Mouse (Mus musculus): ENCODE data around the gene E430018J23Rik. TPM values are rescaled to one million over a fixed set of nuclear protein-coding genes. Genes with fewer than 3 reads are reported as not detected.

E430018J23Rik gene
- 1.9 and 2.6 TPM in 2 replicates for polyA plus RNA-seq (2015; fragmentation: Nextera tagmentation; extraction: Ambion mirVana)

DNA sequence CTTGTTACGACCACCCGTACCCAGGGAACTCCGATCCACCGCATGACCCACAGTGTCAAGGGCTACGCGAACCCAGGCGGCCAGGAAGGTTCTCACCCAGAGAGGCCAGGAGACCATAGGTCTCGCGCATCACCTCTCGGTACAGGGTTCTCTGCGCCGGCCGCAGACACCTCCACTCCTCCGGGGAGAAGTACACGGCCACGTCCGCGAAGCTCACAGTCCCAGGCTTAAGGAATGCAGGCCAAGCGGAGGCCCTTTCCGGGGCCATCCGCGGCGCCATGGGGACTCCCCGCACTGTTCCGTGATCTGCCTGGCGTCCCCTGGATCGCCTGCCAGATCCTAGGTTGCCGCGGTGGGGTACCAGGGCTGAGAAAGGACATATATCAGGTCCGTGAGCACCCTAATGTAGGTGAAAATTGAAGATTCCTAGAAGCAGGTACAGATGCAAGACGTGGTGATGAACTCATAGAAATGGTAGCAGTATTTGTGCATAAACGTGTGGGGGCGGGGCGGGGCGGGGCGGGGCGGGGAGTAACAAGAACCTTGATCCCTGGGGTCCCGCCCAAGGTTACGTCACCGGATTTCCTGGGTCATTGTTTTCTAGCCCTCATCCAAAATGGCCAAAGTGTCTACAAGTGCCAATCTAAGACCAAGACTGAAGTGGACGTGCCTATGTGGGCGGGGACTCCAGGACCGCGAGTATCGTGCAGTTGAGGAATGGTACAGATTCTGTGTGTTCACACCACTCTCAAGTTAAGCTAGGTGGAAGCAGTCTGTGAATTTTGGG is at the start of gene E430018J23Rik:
TSS of gene E430018J23Rik (minus strand) at position 473 of the 787 bp plus-strand sequence.
- peak within 1 kb of the TSS; percentile 63 for H3K9ac ChIP-seq (replicated peaks)
- peak within 1 kb of the TSS; percentile 74 for H3K27ac ChIP-seq (ENCODE audit: low read depth)
- peaks cover 15% of the 10 kb centered on the region for H3K4me1 ChIP-seq (ENCODE audit: insufficient read depth)
- no peak for TF ChIP-seq CTCF (IDR thresholded peaks at IDR 0.05; ENCODE audit: low read depth)
- TF ChIP-seq EP300 (IDR thresholded peaks at IDR 0.05; ENCODE audit: low read depth) = no peak
- H3K9me3 ChIP-seq (ENCODE audit: low read length) = no peaks in the 10 kb centered on the region
- H3K36me3 ChIP-seq (replicated peaks; ENCODE audit: insufficient read depth, low read length) = no peaks in the 10 kb centered on the region
- H3K4me3 ChIP-seq (ENCODE audit: low read depth, low read length) = peak within 1 kb of the TSS; percentile 59
- peak; percentile 96 for ATAC-seq
- peak within 1 kb of the TSS; percentile 73 for H3K4me2 ChIP-seq (ENCODE audit: low read depth, low read length)
- no peaks in the 10 kb centered on the region for H3K27me3 ChIP-seq (ENCODE audit: insufficient read depth, low read length)
- peak; percentile 96 for DNase-seq
- WGBS (ENCODE audit: insufficient replicate concordance) = under 1% methylated on average over 45 of the region's 45 CpGs

DNA sequence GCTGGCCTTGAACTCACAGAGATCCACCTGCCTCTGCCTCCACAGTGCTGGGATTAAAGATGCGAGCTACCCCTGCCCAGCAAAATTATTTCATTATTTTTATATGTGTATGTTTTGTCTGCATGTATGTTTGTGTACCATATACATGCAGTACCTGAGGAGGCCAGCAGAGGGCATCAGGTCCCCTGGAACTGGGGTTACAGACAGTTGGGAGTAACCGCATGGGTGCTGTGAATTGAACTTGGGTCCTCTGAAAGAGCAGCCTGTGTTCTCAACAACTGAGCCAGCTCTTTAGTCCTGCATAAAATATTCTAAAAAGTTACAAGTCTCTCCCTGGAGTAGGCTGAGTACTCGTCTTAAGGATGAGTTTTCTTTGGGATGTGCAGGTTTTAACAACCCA is 44.3 kb upstream of the E430018J23Rik start:
- peak; percentile 70 for TF ChIP-seq CTCF (IDR thresholded peaks at IDR 0.05; ENCODE audit: low read depth)
- TF ChIP-seq EP300 (IDR thresholded peaks at IDR 0.05; ENCODE audit: low read depth) = no peak
- DNase-seq (peak; percentile 52), ATAC-seq (no peak)
- no peak overlapping the region for H3K27ac ChIP-seq (ENCODE audit: low read depth)
- 91% methylated on average over 3 of the region's 3 CpGs for WGBS (ENCODE audit: insufficient replicate concordance)
- no peak overlapping the region for H3K4me2 ChIP-seq (ENCODE audit: low read depth, low read length)
- no peak overlapping the region for H3K4me3 ChIP-seq (ENCODE audit: low read depth, low read length)
- no peaks in the 10 kb centered on the region for H3K27me3 ChIP-seq (ENCODE audit: insufficient read depth, low read length)
- no peaks in the 10 kb centered on the region for H3K36me3 ChIP-seq (replicated peaks; ENCODE audit: insufficient read depth, low read length)
- no peaks in the 10 kb centered on the region for H3K4me1 ChIP-seq (ENCODE audit: insufficient read depth)
- H3K9ac ChIP-seq (replicated peaks) = no peak overlapping the region
- peaks cover 10% of the 10 kb centered on the region for H3K9me3 ChIP-seq (ENCODE audit: low read length)

DNA sequence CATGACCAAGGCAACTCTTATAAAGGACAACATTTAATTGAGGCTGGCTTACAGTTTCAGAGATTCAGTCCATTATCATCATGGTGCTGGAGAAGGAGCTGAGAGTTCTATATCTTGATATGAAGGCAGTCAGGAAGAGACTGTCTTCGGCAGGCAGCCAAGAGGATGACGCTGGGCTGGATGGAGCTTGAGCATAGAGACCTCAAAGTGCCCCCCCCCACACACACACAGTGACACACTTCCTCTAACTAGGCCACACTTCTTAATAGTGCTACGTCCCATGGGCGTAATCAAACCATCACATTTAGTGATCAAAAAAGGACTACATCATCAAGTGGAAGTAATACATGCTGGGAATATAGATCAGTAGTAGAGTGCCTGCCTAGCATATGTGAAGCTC is 41.8 kb upstream of the E430018J23Rik start:
- WGBS (ENCODE audit: insufficient replicate concordance) = 70% methylated on average over 4 of the region's 4 CpGs
- Histone ChIP-seq H3K9me3 (ENCODE audit: low read length) (peaks cover 10% of the 10 kb centered on the region), H3K36me3 (replicated peaks; ENCODE audit: insufficient read depth, low read length) (no peaks in the 10 kb centered on the region), H3K4me3 (ENCODE audit: low read depth, low read length) (no peak overlapping the region), H3K9ac (replicated peaks) (no peak overlapping the region), H3K27ac (ENCODE audit: low read depth) (no peak overlapping the region), H3K4me2 (ENCODE audit: low read depth, low read length) (no peak overlapping the region), H3K27me3 (ENCODE audit: insufficient read depth, low read length) (no peaks in the 10 kb centered on the region), H3K4me1 (ENCODE audit: insufficient read depth) (no peaks in the 10 kb centered on the region)
- DNase-seq = no peak
- TF ChIP-seq CTCF (IDR thresholded peaks at IDR 0.05; ENCODE audit: low read depth) (no peak), EP300 (IDR thresholded peaks at IDR 0.05; ENCODE audit: low read depth) (no peak)
- ATAC-seq = no peak

DNA sequence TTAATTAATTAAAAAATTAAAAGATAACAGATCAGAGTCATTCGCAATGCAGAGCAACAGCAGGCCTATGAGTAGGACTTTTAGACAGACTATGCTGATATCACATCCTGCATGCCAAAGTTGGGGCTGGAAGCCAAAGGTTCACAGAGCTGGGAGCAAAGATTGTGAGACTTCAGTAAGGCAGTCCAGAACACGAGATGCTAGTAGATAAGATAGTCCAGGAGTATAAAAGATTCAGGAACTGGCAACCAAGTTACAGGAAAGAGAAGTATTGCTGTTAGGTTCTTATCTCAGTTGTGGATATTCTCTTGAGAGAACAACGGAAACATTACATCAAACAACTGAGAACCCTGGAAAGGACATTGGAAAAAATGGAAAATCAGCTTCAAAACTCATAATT is 32.9 kb upstream of the E430018J23Rik start:
- 47% methylated on average over 3 of the region's 3 CpGs for WGBS (ENCODE audit: insufficient replicate concordance)
- TF ChIP-seq CTCF (IDR thresholded peaks at IDR 0.05; ENCODE audit: low read depth) (no peak), EP300 (IDR thresholded peaks at IDR 0.05; ENCODE audit: low read depth) (no peak)
- no peak overlapping the region for H3K9ac ChIP-seq (replicated peaks)

DNA sequence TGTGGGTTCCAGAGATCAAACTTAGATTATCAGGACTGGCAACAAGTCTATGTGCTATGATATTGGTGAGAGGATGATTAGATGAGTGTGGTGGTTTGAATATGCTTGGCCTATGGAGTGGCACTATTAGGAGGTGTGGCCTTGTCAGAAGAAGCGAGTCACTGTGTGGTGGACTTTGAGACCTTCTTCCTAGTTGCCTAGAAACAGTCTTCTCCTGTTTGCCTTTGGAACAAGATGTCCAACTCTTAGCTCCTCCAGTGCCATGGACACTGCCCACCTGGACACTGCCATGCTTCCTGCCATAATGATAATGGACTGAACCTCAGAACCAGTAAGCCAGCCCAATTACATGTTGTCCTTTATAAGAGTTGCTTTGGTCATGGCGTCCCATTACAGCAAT is 32.5 kb upstream of the E430018J23Rik start:
- no peak for TF ChIP-seq CTCF (IDR thresholded peaks at IDR 0.05; ENCODE audit: low read depth)
- TF ChIP-seq EP300 (IDR thresholded peaks at IDR 0.05; ENCODE audit: low read depth) = no peak
- no peak for DNase-seq

More for the DNA sequence above, 32.9 kb upstream of the E430018J23Rik start:
- Histone ChIP-seq H3K27me3 (ENCODE audit: insufficient read depth, low read length) (no peaks in the 10 kb centered on the region), H3K4me2 (ENCODE audit: low read depth, low read length) (no peak overlapping the region), H3K36me3 (replicated peaks; ENCODE audit: insufficient read depth, low read length) (no peaks in the 10 kb centered on the region), H3K4me1 (ENCODE audit: insufficient read depth) (peaks cover 10% of the 10 kb centered on the region), H3K4me3 (ENCODE audit: low read depth, low read length) (no peak overlapping the region), H3K9me3 (ENCODE audit: low read length) (no peaks in the 10 kb centered on the region), H3K27ac (ENCODE audit: low read depth) (no peak overlapping the region)
- DNase-seq (no peak), ATAC-seq (no peak)

DNA sequence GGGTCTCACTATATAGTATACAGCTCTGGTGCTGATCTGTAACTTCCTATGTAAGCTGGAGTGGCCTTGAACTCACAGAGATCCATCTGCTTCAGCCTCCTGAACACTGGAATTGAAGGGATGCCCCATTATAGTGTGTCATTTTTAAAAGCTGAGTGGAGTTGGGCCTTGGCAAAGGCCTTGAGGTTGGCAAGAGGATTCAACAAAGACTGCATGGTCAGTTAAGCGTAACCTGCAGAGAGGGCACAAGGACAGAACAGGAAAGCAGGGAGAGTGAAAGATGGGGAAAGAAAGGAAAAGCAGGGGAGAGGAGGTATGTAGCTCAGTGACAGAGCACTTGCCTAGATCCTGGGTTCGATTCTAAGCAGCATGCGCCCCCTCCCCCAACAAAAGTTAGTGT is 31.9 kb upstream of the E430018J23Rik start:
- no peak for DNase-seq
- H3K36me3 ChIP-seq (replicated peaks; ENCODE audit: insufficient read depth, low read length) = no peaks in the 10 kb centered on the region
- WGBS (ENCODE audit: insufficient replicate concordance) = 86% methylated on average over 3 of the region's 3 CpGs
- no peak for ATAC-seq
- H3K4me1 ChIP-seq (ENCODE audit: insufficient read depth) = peaks cover 15% of the 10 kb centered on the region
- no peak overlapping the region for H3K4me2 ChIP-seq (ENCODE audit: low read depth, low read length)
- TF ChIP-seq CTCF (IDR thresholded peaks at IDR 0.05; ENCODE audit: low read depth) = no peak
- no peak for TF ChIP-seq EP300 (IDR thresholded peaks at IDR 0.05; ENCODE audit: low read depth)
- no peak overlapping the region for H3K4me3 ChIP-seq (ENCODE audit: low read depth, low read length)
- H3K27ac ChIP-seq (ENCODE audit: low read depth) = no peak overlapping the region
- no peaks in the 10 kb centered on the region for H3K27me3 ChIP-seq (ENCODE audit: insufficient read depth, low read length)
- H3K9me3 ChIP-seq (ENCODE audit: low read length) = no peaks in the 10 kb centered on the region
- no peak overlapping the region for H3K9ac ChIP-seq (replicated peaks)

More for the DNA sequence above, 32.5 kb upstream of the E430018J23Rik start:
- H3K27me3 ChIP-seq (ENCODE audit: insufficient read depth, low read length) = no peaks in the 10 kb centered on the region
- no peak overlapping the region for H3K9ac ChIP-seq (replicated peaks)
- H3K9me3 ChIP-seq (ENCODE audit: low read length) = no peaks in the 10 kb centered on the region
- no peak overlapping the region for H3K4me3 ChIP-seq (ENCODE audit: low read depth, low read length)
- H3K27ac ChIP-seq (ENCODE audit: low read depth) = no peak overlapping the region
- H3K36me3 ChIP-seq (replicated peaks; ENCODE audit: insufficient read depth, low read length) = no peaks in the 10 kb centered on the region
- ATAC-seq = no peak
- WGBS (ENCODE audit: insufficient replicate concordance) = 72% methylated on average over 2 of the region's 2 CpGs
- peaks cover 14% of the 10 kb centered on the region for H3K4me1 ChIP-seq (ENCODE audit: insufficient read depth)
- no peak overlapping the region for H3K4me2 ChIP-seq (ENCODE audit: low read depth, low read length)

Data from liver, postnatal 0 days (tissue).